Mouse (Mus musculus) layer of hippocampus, adult 9-11 months (tissue): ENCODE data around the gene Nemf.
"Not testable (repeated sequence)": the region's sequence is repeated elsewhere in the genome, so short reads cannot be mapped to it uniquely, and the experiment has no call there.

Experiments used
- DNase-seq: peaks from one replicate; pipeline ENCODE4 v3.0.0; 2022

Nemf gene

GRCm38 (mm10) chr12:69356546-69357299, at the start of gene Nemf:
TSS of gene Nemf (minus strand) at chr12:69357165.
- DNase-seq = peak; percentile 85

DNA sequence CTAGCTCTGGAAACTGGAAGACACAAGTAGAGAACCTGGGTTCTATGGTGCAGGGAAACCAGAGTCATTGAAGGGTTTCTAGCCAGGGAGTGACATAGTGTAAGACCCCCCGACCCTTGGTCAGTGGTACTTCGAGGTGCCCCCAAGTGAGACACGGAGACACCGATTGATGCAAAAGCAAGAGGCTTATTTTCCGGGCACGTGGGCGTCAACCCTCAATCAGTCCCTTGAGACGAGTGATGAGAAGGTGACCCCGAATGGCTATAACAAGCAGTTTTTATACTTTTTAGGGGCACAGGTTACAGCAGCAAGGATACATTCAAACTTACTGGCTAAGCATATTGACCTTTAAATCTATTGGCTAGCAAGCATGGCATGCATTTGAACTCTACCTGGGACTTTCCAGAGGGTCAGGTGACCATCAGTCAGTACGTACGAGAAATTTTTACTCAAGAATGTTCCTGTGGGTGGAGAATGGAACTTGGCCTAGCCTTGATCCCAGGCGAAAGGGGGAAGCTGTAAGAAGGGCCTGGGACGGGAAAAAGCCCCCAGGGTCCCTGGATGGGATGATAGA, 45.7 kb upstream of the Nemf start:
- DNase-seq = no peak

DNA sequence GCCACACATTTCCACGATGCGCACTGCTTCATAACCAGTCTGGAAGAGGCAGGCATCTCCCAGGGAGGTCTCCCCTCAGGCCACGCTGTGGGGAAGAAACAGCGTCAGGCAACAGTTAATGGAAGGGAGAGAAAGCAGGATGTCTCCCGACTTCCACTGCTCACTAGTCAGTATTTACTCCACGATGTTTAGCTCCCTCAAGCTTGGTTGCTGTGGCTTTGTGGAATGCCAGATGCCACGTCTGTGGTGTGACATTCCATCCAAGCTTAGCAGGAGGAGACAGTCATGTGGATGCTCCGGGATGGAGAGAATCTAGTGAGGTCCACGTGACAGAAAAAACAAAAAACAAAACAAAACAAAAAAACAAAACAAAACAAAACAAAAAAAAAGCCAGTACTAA, 45.1 kb upstream of the Nemf start:
- DNase-seq = no peak

DNA sequence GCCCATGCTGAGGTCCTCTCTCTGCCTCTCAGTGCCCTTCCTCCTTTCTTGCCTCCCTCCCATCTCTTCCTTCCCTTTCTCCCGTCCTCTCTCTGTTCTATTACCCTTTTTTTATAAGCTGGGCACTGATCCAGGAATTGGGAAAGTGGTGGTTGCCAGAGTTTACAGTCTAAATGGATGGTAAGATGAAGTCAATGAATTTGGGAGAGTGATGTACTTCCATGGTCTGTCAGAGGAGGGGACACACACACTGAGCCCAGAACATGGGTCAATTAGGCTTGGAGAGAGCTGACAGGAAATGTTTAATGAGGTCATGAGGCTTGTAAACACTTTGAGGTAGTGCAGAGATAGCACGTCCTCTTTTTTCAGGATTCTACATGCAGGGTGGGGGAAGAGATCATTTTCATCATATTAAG, 43.9 kb upstream of the Nemf start:
- DNase-seq = no peak

DNA sequence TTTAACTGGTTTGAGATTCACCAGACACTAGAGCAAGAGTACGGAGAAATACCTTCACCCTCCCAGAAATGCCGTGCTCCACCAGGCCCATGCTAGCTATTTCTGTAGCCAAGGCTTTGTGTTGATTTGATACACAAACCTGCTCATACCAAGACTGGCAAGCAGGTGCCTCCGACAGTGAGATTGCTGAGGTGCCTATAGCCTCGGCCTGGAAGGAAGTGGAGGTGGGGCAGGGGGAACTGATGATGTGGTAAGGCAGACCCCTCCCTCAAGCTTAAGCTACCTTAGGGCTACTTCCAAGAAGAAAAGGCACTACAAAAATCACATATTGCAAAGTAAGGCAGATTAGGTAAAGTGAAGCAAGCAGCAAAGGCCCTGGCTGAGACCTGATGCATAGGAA, 43.4 kb upstream of the Nemf start:
- no peak for DNase-seq

- no peak for DNase-seq
Measured at GRCm38 (mm10) chr12:69394456-69394855, 37.5 kb upstream of the Nemf start.

- no peak for DNase-seq
Measured at GRCm38 (mm10) chr12:69393076-69393475, 36.1 kb upstream of the Nemf start.

DNA sequence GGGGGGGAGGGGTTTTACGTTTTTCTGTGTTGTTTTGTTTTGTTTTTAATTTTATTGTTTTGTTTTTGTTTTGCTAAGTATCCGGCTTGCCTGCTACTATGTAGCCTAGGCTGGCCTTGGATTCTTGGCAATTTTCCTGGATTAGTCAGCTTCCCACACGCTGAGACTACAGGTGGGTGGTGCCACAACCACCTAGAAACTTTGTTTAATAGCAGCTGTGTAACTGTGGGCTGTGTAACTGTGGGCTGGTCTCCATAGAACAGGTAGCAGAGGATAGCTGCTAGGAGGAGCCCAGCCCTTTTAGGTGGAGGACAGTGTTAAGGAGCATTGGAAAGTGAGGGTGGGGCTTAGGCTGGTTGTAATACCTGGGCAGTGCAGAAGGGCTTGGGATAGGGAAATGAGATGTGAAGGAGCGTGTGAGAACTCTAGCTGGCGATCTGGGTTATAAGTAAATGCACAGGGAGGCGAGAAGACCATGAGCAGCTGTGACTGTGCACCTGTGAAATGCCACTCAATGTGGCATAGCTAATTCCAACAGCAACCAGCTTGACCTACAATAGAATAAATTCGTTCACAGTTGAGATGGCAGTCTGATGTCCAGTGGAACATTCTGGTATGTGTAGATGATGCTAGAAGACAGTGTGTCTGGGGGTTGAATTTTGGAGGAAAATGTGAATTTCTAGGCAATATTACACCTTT, 33.2 kb upstream of the Nemf start:
- no peak for DNase-seq

DNA sequence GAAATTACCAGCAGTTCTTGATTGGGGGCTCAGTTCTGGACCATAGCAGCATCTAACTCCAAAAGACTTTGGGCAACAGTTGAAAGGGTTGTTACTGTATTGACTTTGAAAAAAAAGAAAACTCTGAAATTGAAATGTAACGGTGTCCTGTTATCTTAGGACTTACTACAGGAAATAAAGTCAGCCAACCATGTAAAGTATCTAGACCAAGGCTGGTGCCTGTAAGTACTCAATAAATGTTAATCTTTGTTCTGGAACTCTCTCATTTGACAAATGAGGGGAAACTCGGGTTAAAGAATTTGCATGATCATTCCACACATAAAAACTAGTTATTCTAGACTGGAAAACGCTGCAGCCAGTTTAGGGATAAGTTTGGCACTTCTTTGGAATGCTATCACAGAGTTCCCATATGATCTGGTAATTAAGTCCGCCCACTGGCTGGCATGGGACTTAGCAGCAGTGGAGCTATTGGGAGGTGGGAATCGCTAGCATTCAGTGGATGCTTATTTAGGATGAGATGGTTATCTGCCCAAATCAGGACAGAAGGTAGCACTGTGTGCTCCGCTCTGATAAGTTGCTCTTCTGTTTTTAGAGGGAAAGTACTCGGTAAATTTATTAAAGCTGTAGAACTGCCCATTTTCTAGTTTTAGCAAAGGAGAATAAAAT, 32.4 kb upstream of the Nemf start:
- DNase-seq = peak; percentile 55

- no peak for DNase-seq
Measured at GRCm38 (mm10) chr12:69388321-69388869, 31.4 kb upstream of the Nemf start.

DNA sequence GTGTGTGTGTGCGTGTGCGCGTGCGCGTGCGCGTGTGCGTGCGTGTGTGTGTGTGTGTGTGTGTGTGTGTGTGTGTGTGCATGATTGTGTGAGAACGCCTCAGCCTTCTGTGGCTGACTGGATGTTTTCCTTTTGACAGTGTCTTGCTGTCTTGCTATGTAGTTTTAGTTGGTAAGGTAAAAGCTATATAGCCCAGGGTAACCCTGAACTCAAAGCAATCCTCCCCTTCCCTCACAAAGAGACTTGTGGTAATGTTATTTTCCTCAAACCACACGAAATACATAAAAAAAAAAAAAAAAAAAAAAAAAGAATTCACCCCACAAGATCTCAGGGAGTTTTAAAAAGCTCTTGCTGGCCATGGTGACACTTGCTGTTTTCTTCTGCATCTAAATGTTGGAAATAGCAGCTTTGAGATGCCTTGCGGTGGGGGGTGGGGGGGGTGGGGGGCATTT, 29.3 kb upstream of the Nemf start:
- DNase-seq = not testable (repeated sequence)

GRCm38 (mm10) chr12:69385542-69386280, 28.7 kb upstream of the Nemf start:
- DNase-seq = no peak

GRCm38 (mm10) chr12:69384606-69385005, 27.6 kb upstream of the Nemf start:
- no peak for DNase-seq

- no peak for DNase-seq
Measured at GRCm38 (mm10) chr12:69382880-69383279, 25.9 kb upstream of the Nemf start.

- no peak for DNase-seq
Measured at GRCm38 (mm10) chr12:69378558-69379454, 21.8 kb upstream of the Nemf start.

DNA sequence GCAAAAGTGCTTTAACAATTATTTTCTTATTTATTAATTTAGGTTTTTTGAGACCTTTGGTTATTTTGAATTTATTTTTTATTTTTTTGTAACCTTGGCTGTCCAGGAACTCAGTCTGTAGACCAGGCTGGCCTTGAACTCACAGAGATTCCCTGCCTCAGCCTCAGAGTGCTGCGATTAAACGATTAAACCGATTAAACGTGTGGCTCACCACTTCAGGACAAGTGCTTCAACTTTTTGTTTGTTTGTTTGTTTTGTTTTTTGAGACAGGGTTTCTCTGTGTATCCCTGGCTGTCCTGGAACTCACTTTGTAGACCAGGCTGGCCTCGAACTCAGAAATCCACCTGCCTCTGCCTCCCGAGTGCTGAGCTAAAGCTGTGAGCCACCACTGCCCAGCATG, 20.7 kb upstream of the Nemf start:
- not testable (repeated sequence) for DNase-seq

DNA sequence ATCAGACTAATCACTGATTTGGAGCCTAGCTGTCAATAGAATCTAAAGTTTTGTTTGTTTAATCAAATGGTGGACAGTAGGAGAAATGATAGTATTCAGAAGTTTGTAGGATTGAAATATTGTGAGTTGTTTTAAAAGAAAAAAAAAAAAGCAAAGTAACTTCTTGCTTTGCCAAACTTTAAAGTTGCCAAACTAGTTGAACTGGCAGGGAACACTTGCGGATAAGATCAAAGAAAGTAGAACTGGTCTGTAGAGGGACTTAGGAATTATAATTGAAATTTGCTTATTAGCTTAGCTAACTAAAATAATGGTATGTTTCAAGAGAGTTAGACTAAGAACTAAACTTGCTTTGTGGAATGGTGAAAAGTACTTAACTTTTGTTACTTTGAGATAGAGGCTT, 20.2 kb upstream of the Nemf start:
- no peak for DNase-seq

DNA sequence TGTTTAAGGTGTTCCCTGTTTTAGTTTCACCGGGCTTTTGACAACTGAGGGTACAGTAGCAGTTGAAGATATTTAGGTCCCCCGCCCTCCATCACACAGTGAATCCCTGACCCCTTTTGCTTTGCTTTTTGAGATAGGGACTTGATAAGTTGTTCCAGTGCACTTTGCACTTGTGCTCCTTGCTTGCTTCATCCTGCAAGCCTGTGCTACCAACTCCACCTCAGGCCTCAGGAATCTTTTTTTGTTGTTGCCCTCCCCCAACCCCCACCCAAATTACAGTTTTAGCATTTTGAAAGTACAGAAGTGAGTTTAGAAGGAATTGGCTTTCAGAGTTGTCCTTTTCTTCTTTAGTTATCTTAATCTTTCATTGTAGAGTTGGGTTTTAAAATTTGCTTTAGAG, 19.2 kb upstream of the Nemf start:
- DNase-seq = no peak

- no peak for DNase-seq
Measured at GRCm38 (mm10) chr12:69373850-69374766, 17.1 kb upstream of the Nemf start.

- no peak for DNase-seq
Measured at GRCm38 (mm10) chr12:69372731-69373331, 15.9 kb upstream of the Nemf start.
